Mouse (Mus musculus) heart, adult 9 months (tissue): Measurements from ENCODE around the gene Rhot2.

Experiments
- DNase-seq, 2 experiments: peaks; one replicate each; pipeline ENCODE4 v3.0.0; 2022; ENCODE audit warnings: low spot score in 2 of 2

Rhot2 gene

DNA sequence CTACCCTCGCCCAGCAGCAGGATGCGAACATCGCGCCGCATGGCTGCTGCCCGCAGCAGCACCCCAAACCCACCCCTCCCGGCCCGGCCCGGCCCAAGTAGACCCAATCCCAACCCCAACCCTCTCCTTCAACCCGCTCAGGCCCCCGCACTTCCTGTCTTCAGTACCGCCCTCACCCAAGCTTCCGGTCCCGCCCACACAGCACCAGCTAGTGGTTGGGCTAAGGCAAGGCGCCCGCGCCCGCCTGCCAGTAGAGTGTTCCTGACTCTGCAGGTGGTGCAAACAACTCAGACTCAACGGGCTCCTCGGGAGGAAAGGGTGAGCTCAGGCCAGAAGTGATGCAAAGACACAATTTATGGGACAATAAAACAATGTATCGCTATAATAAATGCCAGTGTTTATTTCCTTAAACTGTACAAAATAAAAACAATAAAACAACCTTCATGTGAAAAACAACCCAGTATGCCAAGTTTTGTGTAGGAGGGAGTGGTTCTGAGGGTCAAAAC lies at the start of gene Rhot2:
TSS of gene Rhot2 (minus strand) at position 456 of the 506 bp plus-strand sequence.
- DNase-seq, result peak; percentile 94

DNA sequence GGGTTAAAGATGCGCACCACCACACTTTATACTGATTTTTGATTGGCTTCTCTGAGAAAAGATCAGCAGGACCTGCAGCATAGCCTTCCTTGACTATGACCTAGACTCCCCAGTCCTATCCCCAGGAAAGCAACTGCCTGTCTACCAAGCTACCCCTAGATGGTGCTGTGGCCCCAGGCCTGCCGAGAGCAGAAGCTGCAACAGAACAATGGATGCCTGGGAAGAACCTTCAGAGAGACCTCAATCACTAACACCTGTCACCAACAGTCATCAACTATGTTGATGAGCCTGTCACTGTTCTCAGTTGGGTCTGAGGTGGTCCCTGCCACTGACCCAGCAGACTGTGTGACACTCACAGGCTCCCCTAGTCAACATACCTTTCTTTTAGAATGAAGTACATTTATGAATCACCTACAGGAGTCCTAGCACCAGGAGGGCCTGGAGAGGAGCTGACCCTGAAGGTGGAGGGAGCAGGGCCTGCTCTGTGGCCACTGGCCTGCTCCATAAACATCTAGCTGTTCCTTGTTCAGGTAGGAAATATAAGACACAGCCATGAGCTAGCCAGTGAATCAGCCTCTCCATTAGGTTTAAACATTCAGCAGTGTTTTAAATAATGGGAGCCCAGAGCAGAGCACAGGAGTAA lies 49.4 kb upstream of the Rhot2 start:
- peak; percentile 55 to 58 for DNase-seq

DNA sequence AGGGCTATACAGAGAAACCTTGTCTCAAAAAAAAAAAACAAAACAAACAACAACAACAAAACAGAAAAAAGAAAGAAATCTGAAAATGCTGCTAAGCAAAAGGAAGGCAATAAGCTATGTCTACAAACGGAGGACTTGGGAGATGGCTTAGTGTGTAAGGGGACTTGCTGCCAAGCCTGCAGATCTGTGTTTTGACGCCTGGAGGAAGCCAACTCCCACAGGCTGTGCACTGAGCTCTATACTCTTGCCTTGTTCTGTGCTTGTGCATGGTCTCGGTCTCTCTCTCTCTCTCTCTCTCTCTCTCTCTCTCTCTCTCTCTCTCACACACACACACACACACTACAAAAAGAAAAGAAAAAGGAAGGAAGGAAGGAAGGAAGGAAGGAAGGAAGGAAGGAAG lies 44.2 kb upstream of the Rhot2 start:
- no peak for DNase-seq

DNA sequence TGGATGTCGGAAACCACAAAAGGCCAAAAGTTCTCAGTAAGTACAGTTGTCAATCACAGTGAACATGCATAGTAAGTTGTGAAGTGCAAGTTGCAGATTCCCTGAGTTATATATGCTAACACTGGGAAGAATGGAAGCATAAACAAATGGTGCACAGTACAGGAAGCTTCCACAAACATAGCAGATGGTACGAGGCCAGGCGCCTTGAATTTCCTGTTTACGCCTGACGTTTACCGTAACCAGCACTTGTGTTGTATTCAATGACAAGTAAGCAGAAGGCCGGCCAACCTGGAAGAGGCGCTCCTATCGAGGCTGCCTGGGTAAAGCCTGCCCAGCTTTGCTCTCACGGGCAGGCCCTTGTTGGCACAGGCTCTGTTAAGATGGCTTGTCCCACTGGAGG lies 42.8 kb upstream of the Rhot2 start:
- DNase-seq, result no peak

DNA sequence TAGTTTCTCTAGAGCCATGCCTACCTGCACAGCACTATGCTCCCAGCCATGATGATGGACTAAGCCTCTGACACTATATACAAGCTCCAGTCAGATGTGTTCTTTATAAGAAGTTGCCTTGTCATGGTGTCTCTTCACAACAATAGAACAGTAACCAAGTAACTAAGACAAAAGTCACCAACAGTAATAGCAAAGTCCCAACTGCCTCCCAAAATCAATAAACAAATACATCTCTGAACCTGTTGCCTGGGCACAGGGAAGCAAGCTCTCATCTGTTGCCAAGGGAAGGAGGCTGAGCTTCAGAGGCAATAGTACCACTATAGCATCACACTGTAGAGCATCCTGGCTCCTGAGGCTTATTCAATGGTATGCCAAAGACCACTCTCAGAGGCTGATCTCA lies 42.2 kb upstream of the Rhot2 start:
- no peak for DNase-seq

DNA sequence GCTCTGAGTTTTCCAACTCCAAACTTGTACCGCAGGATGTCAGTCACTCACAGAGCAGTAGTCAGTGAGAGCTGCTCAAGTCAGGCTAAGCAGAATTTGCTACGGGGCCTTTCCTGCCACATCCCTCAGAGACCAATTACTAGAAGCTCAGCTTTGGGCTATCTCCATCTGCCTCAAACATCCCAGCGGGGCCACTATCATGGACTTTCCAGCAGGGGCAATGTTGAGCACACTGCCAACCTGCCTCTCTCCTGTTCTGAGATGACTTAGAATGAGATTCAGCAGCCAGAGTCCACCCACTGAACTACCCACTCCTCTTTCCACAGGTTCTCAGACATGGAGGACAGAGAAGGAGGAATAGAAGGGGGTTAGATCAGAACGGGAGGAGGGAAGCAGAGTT lies 41.0 kb upstream of the Rhot2 start:
- no peak for DNase-seq

DNA sequence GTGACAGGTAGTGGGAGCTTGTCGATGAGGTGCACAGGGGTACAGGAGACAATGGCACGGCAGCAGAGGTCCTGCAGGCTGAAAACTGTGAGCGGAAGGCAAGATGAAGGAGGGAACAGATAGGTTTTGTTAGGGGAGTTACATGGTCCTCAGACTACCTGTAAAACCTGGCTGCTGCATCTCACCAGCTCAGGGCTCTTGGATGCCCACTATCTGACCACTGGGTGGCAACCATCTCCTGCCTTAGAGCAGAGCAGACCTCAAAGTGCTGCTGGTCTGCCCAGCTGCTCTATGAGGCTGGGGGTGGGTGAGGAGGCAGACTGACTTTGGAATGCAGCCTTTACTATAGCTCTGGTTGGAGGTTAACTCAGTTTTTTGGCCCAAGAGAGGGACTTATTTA lies 39.2 kb upstream of the Rhot2 start:
- no peak for DNase-seq

DNA sequence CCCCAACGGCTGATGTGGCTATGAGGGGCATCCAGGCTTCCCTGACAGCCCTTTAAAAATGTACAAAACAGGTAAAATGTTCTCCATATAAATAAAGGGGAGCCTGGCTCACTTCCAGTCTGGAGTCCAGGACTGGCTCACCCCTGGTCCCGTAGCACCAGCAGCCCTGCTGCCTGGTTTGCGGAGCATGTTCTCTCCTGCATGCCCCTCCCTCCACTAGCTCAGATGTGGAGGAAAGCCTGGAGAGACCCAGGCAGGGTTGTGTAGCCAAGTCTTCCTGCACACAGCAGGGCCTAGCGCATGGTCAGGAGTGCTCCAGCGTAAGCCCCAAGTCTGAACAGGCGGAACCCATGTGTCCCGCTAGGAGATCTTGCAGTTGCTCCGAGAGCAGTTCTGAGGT lies 38.6 kb upstream of the Rhot2 start:
- DNase-seq, result no peak

DNA sequence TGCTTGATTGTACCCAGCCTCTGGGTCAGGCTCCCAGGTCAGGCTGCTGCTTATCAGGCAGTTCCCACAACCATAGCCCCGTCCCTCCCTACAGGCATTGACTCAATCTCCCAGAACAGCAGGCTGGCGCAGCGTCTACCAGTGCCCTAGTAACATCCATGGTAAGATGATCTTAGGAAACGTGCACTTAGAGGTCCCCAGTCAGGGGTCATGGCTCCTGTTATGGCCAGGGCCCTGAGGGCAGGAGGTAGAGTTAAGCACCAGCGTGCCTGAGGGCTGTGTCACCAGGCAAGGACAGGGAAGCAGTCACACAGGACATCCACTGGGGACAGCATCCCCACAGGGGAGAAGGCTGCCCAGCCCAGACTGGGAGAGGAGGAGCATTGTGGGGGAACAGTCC lies 37.7 kb upstream of the Rhot2 start:
- DNase-seq, result no peak

DNA sequence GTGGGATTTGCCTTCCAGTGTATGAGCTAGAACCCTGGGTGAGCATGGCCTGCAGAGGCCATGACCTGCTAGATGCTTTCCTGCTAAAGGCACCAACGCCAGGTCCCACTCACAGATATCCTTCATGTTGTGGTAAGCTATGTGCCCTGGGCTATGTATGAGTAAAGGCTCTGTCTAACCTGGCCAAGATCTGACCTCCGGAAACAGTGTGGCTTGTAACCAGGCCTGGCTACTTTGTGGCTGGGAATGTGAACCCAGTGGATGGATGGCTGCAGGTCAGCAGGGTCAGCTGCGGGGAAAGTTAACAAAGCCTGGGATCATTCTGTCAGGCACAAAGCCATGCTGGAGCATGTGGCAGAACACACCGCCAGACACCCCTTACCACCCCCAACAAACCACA lies 37.0 kb upstream of the Rhot2 start:
- no peak for DNase-seq

DNA sequence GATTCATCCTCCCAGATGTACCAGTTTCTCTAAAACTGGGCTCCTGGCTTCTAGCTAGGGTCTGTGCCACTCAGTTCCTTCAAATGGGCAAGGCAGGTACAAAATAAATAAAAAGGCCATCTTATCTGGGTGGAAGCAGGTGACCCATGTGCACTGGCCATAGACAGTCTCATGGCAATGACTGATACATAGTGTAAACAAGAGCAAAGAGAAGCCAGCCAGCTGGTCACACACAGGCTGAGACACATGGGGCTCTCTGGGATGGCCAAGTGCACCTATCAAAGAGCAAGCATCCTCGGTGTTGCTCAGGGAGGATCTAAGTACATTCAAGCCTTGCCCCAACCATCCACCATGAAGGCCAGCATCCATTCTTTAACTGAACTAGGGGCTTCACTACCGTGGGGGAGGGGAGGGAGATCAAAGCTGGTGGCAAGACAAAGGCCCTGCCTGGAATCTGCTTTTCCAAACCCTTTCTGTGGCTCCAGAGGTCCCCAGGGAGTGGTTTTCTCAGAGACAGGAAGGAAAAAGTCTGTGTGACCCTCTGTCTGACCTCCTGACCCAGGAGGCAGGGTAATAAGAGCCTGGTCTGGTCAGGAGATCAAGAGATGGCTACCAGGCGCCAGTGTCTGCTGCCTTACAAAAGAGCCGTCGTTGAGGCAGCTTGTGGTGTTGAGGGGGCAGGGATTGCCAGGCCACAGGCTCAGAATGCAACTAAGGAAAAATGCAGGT lies 36.4 kb upstream of the Rhot2 start:
- no peak for DNase-seq

DNA sequence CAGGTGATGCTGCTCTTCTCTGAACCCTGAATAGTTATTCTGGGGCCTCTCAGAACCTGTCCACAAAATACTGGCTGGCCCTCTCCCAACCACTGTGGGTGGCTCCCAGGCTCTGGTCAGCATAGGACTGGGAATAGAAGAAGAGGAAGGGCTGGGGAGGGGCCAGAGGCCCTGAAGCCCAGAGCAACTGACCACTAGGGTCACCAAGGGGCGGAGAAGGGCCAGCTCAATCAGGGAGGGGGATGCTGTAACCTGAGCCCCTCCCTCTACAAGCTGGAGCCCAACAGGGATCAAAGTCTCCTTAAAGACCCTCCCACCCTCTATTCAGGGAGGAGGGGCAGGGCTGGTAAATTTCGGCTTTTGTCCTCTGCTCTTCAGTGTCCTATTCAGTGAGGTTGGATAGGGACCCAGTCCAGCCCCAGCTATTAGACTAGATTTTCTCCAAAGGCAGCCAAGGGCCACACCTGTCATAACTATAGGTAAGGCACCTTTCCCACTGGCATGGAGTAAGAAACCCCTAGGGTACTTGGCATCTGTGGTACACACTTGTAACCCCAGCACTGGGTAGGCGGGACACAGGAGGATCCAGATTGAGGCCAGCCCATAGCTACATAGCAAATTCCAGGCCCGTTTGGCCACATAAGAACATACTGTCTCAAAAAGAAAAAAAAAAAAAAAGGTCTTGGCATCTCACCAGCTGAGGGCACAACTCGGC lies 35.7 kb upstream of the Rhot2 start, which contains the start of gene Wfikkn1:
TSS of gene Wfikkn1 (minus strand) at position 663 of the 715 bp plus-strand sequence.
- no peak for DNase-seq

DNA sequence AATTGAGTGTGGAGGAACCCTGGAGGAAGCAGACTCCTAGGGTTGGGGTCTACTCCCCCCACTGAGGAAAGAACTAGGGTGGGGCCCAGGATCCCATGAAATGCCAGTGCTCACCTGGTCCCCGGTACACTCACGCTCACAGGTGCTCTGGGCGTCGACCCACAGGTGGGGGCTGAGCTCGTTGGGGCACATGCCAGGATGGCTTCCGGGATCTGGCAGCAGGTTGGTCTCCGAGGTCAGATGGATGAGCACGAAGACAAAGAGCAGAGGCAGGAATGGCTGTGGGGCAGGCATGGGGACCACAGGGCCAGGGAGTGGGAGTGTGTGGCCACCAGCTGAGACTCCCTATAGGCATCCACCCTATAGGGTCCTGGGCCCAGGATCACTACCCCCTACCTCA lies 35.1 kb upstream of the Rhot2 start:
- DNase-seq, result no peak

DNA sequence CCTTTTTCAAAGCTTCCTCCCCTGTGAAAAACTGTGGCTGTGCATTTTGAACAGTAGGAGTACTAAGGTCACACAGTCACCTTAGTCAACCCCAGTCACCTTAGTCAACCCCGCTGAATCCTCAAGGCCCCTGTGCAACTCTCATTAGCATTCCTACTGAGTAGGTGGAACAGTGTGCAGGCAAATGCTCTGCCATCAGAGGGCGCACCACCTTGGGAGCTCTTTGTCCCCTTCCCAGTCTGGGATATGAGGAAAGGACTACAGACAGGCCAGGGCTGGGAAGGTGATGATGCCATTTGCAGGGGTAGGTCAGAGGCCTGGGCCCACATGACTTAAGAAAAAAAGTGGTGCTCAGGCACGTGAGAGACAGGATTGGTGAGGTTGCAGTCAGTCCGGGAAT lies 34.6 kb upstream of the Rhot2 start:
- DNase-seq, result no peak

DNA sequence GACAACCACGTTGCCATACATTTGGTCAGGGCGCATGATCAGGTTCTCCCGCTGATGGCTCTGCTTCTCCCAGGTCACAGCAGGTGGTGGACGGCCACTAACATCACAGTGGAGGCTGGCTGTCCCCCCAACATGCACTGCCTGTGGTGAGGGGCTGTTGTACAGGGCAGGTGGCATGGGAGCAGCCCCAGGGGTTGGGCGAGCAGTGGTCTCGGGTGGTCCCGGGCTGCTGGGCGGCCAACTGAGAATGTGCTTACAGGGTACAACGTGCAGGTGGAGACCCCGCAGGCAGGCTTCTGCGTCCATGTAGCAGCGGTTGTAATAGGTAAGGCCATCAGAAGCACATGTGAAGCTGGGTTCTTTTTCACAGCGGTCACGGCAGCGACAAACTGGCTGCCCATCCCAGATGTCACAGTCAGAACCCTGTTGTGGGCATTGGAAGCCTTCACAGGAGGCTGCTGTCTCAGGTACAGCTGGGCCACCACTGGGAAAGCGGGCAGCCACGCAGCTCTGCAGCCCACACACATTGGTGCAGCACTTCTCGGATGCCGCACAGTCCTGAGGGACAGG lies 34.0 kb upstream of the Rhot2 start:
- DNase-seq, result no peak

DNA sequence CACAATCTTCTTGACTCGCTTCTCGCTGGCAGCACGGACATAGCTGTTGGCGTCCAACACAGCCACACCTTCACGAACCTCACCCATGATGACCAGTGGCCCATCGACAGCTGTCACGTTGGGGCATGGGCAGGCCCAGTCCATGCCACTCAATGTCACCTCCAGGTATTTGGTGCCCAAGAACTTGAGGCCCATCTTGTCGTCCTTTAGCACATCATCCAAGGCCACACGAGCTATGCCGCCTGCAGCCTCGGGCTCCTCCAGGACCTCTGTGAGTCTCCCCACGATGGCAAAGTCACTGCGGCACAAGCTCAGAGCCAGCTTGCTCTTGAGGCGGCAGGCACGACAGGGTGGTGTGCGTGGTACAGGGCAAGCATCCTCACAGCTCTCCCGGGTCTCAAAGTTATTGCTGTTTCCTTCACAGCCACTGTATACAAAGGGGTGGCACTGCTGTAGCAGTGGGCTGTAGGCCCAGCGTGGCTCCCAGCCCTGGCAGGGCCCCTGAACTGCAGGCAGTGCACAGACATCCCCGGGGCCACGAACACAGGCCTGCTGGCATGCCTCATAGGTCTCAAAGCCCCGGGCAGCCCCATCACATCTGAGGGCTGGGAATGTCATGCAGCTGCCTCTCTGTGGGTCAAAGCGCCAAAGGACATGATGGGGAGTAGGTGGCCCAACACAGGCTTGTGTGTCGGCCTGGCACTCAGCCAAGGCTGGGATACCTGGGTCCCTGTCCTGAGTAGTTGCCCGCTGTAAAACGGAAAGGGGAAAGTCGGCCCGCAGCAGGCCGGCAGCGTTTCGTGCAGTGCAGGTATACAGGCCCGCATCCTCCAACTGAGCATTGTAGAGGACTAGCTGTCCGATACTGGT lies 33.3 kb upstream of the Rhot2 start:
- DNase-seq, result no peak

DNA sequence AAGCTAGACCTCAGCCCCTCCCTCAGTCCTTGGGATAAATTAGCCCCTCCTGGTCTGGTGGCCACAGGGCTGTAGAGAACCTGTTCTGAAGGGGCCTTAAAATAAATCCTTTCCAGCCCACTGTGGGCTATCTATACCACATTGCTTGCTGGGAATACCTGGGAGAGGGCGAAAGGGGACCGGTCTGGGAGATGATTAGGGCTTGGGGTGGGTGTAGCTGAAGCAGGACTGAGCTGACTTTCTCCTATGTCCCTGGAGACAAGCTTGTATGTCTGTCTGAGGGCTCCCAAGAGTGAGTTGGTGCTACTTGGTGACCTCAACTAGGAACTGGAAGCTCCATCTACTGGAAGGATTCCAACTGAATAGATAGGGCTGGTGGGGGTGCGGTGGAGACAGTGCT lies 32.4 kb upstream of the Rhot2 start:
- no peak for DNase-seq

DNA sequence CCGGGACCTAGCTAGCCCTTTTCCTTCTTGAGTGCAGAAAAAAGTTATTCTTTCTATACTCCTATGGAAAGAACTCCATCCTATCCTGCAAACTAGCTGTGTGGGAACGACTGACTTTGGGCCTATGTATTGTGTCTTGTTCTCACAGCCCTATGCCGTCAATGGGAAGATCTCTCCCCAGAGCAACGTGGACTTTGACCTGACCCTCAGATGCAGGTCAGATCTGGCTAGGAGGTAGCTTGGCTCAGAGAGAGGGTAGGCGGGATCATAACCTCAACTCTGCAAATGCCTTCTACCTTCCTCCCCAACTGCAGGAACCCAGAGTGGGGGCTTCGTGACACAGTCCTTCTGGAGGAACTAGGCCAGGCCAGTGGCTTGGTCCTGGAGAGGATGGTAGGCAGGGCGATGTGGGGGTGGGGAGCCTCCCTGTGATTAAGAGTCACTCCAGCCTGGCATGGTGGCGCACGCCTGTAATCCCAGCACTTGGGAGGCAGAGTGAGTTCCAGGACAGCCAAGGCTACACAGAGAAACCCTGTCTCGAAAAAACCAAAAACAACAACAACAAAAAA lies 31.8 kb upstream of the Rhot2 start:
- no peak for DNase-seq

DNA sequence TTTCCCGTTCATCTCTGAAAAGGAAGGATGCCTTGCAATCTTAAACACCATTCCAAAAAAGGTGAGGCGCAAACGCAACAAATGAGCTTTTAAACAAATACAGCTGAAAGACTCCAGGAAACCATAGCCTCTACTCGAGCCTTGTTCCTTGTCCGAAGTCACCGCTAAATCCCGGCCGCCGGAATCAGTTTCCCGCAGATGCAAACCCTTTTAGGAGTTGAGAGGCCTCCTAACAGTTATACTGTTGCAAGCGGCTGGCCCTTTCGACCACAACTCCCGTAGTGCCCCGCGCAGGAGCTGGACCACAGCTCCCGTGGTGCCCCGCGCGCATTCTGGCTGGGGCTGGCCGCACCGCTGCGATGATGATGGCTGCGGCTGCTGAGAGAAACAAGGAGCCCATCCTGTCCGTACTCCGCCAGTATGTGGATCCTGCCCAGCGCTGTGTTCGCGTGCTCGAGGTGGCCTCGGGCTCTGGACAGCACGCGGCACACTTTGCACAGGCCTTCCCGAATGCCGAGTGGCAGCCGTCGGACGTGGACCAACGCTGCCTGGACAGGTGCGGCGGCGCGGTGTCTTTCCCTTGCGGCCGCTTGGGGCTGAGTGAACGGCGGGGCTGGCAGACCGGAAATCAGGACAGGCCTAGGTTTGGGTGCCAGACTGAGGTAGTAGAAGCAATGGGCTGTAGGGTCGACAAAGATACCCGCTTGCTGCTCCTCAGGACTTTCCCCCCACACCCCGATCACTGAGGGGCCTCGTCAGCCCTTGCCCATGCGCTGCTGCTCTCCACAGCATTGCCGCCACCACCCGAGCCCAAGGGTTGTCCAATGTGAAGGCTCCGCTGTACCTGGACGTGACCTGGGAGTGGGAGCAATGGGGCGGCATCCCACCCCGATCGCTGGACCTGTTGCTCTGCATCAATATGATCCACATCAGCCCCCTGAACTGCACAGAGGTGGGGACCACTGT lies 30.8 kb upstream of the Rhot2 start:
- peak; percentile 87 to 89 for DNase-seq

DNA sequence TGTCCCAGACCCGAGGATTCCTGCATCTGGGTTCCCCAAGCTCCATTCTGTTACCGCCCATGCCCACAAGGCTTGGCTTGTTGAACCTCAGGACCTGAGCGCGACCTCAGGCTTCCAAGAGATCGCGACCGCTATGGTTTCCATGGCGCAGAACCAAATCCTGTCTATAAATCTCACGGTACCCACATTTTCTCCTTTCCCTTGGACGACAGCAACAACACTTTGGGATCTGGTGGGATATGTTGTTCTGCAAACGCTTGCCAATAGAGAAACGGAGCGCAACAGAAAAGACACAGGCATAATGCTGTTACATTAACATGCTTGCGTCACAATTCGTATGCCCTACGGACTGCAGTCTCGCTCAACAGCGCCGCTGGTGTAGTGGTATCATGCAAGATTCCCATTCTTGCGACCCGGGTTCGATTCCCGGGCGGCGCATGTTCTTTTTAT lies 30.1 kb upstream of the Rhot2 start, which contains the start of gene Mettl26:
TSS of gene Mettl26 (plus strand) at position 354 of the 450 bp plus-strand sequence.
- peak; percentile 80 to 95 for DNase-seq
